Mouse (Mus musculus): Measurements from ENCODE around the gene Tcstv1.
"Not testable (repeated sequence)": the region's sequence is repeated elsewhere in the genome, so short reads cannot be mapped to it uniquely, and the experiment has no call there.

GRCm38 (mm10) chr13:119886896-119887295 lies 7.7 kb downstream of the Tcstv1 start:
- not testable (repeated sequence) for TF ChIP-seq CTCF (conservative IDR thresholded peaks at IDR 0.05; ENCODE audit: low read length); NANOG (IDR thresholded peaks at IDR 0.05; ENCODE audit: borderline replicate concordance, low read length)

All from E14TG2a.4 (cell line).